Mouse (Mus musculus) heart, adult 2 months (tissue): ENCODE results near the gene Rnf19b. TPM values are rescaled to one million over a fixed set of nuclear protein-coding genes. Genes with fewer than 3 reads are reported as not detected.

Experiments used
- DNase-seq, 2 experiments: peaks; one replicate each; pipeline ENCODE4 v3.0.0; 2021
- H3K27ac ChIP-seq: fragments of 200-600 bp; 2 replicates; pipeline ENCODE4 v1.8.1; 2022
- H3K27me3 ChIP-seq: fragments of 200-500 bp; 2 replicates; pipeline ENCODE4 v1.6.1; 2012; ENCODE audit warnings: mild to moderate bottlenecking, low read length, inconsistent platforms, mixed read lengths; ENCODE audit not compliant: control insufficient read depth, insufficient read depth
- H3K36me3 ChIP-seq: fragments of 200-500 bp; 2 replicates; pipeline ENCODE4 v1.6.1; 2012; ENCODE audit warnings: low read length, inconsistent platforms; ENCODE audit not compliant: control insufficient read depth, insufficient read depth
- H3K4me1 ChIP-seq: fragments of 200-500 bp; 2 replicates; pipeline ENCODE4 v1.6.1; 2011; ENCODE audit warnings: low read length; ENCODE audit not compliant: control insufficient read depth, insufficient read depth
- H3K4me3 ChIP-seq: fragments of 200-600 bp; 2 replicates; pipeline ENCODE4 v1.8.1; 2022
- H3K79me2 ChIP-seq: fragments of 200-500 bp; replicated peaks from 2 replicates; pipeline ENCODE4 v1.6.1; 2012; ENCODE audit warnings: mild to moderate bottlenecking, inconsistent platforms, low read length, moderate library complexity, mixed read lengths; ENCODE audit not compliant: control insufficient read depth, insufficient read depth
- H3K9ac ChIP-seq: fragments of 200-500 bp; 2 replicates; pipeline ENCODE4 v1.6.1; 2012; ENCODE audit warnings: low read depth, mild to moderate bottlenecking, control low read depth, inconsistent platforms, low read length, mixed read lengths
- CTCF ChIP-seq: fragments of 200-600 bp; IDR thresholded peaks from 2 replicates; pipeline ENCODE4 v1.8.1; 2022; ENCODE audit warnings: antibody characterized with exemption, mild to moderate bottlenecking, moderate library complexity
- EP300 ChIP-seq: fragments of 200-500 bp; IDR thresholded peaks from 2 replicates; pipeline ENCODE4 v1.6.1; 2011; ENCODE audit warnings: low read depth, low read length, control low read depth; ENCODE audit not compliant: insufficient read depth
- POLR2A ChIP-seq: fragments of 200-500 bp; IDR thresholded peaks from 2 replicates; pipeline ENCODE4 v1.6.1; 2011; ENCODE audit warnings: mild to moderate bottlenecking, low read depth, low read length, control low read depth; ENCODE audit not compliant: insufficient read depth
- WGBS: fragments of 180-500 bp; shearing (Covaris S2); methylation state at CpG from one replicate; pipeline ENCODE4 v1.1.7; 2018; 5-methylcytosine and 5-hydroxymethylcytosine counted together
- intact Hi-C: fragments of 180-260 bp; cut with DNase I; formaldehyde crosslinking; loops from one replicate; pipeline ENCODE4 v1.15.1; 2025
- polyA plus RNA-seq: library from polyadenylated mRNA; depleted of rRNA; stranded (reverse); fragments of >200 nt; gene quantifications from 2 replicates; pipeline ENCODE4 v1.2.3, GENCODE M21; 2012
- total RNA-seq, 2 experiments: library from RNA; stranded (reverse); gene quantifications; 2 replicates each; pipeline ENCODE4 v1.2.3; 2021

The Rnf19b gene
- total and polyA plus RNA-seq, 3 experiments: 21.1 to 28.1 (median 27.1) TPM

GRCm38 (mm10) chr4:129105356-129105755 is 47.3 kb downstream of the Rnf19b start, which contains the start of gene Tmem54:
Tmem54 (plus strand) TSS chr4:129105548.
- intact Hi-C loops: no loop called here
- whole genome bisulfite sequencing: 3% methylated on average over 40 of the region's 40 CpGs
- peaks cover 9% of the 10 kb centered on the region for H3K27me3 ChIP-seq
- no peak for TF ChIP-seq EP300
- no peak for TF ChIP-seq POLR2A
- TF ChIP-seq CTCF: no peak
- no peaks in the 10 kb centered on the region for H3K36me3 ChIP-seq
- no peaks in the 10 kb centered on the region for H3K79me2 ChIP-seq
- DNase-seq: no peak
- H3K9ac ChIP-seq: no peak within 1 kb of the TSS
- no peak within 1 kb of the TSS for H3K27ac ChIP-seq
- H3K4me3 ChIP-seq: no peak within 1 kb of the TSS
- no peaks in the 10 kb centered on the region for H3K4me1 ChIP-seq

- TF ChIP-seq POLR2A (no peak), EP300 (no peak), CTCF (no peak)
- intact Hi-C loops: no loop called here
- Histone ChIP-seq H3K79me2 (no peaks in the 10 kb centered on the region), H3K9ac (no peak overlapping the region), H3K4me3 (no peak overlapping the region), H3K27ac (no peak overlapping the region), H3K27me3 (peaks cover 9% of the 10 kb centered on the region), H3K4me1 (no peaks in the 10 kb centered on the region), H3K36me3 (no peaks in the 10 kb centered on the region)
- no peak for DNase-seq
- WGBS: 27% methylated on average over 9 of the region's 9 CpGs
These were observed 48.0 kb downstream of the Rnf19b start for GRCm38 (mm10) chr4:129106073-129106472.

- Histone ChIP-seq H3K9ac (no peak overlapping the region), H3K4me3 (no peak overlapping the region), H3K4me1 (no peaks in the 10 kb centered on the region), H3K27me3 (peaks cover 11% of the 10 kb centered on the region), H3K79me2 (no peaks in the 10 kb centered on the region), H3K36me3 (no peaks in the 10 kb centered on the region), H3K27ac (no peak overlapping the region)
- intact Hi-C loops: no loop called here
- TF ChIP-seq CTCF (no peak), EP300 (no peak), POLR2A (no peak)
- DNase-seq: no peak
- 58% methylated on average over 10 of the region's 10 CpGs for WGBS
These were observed 49.4 kb downstream of the Rnf19b start for GRCm38 (mm10) chr4:129107348-129107899.

GRCm38 (mm10) chr4:129108624-129109023 is 50.6 kb downstream of the Rnf19b start:
- no peak overlapping the region for H3K27ac ChIP-seq
- 74% methylated on average over 7 of the region's 7 CpGs for WGBS
- H3K79me2 ChIP-seq: no peaks in the 10 kb centered on the region
- H3K4me3 ChIP-seq: no peak overlapping the region
- no peak for DNase-seq
- TF ChIP-seq EP300 (no peak), CTCF (no peak), POLR2A (no peak)
- H3K4me1 ChIP-seq: no peaks in the 10 kb centered on the region
- H3K36me3 ChIP-seq: no peaks in the 10 kb centered on the region
- no peak overlapping the region for H3K9ac ChIP-seq
- H3K27me3 ChIP-seq: peaks cover 12% of the 10 kb centered on the region
- intact Hi-C loops: no loop called here

GRCm38 (mm10) chr4:129110804-129111203 is 52.7 kb downstream of the Rnf19b start:
- no peak for DNase-seq
- intact Hi-C loops: no loop called here
- TF ChIP-seq CTCF (no peak), POLR2A (no peak), EP300 (no peak)
- Histone ChIP-seq H3K27me3 (peaks cover 6% of the 10 kb centered on the region; the same call in 1 of the 2 replicates), H3K27ac (no peak overlapping the region), H3K4me1 (no peaks in the 10 kb centered on the region), H3K4me3 (no peak overlapping the region), H3K36me3 (no peaks in the 10 kb centered on the region), H3K9ac (no peak overlapping the region), H3K79me2 (no peaks in the 10 kb centered on the region)
- WGBS: 88% methylated on average over 6 of the region's 6 CpGs

- WGBS: 57% methylated on average over 11 of the region's 11 CpGs
- Histone ChIP-seq H3K79me2 (no peaks in the 10 kb centered on the region), H3K9ac (no peak overlapping the region), H3K4me3 (no peak overlapping the region), H3K27ac (no peak overlapping the region), H3K27me3 (peaks cover 3% of the 10 kb centered on the region; the same call in 1 of the 2 replicates), H3K36me3 (no peaks in the 10 kb centered on the region), H3K4me1 (no peaks in the 10 kb centered on the region)
- TF ChIP-seq CTCF (0 out of 2 replicates have a peak, but pooled peaks have one; percentile 9), EP300 (no peak)
- no peak for DNase-seq
- intact Hi-C loops: no loop called here
These were observed 53.3 kb downstream of the Rnf19b start for GRCm38 (mm10) chr4:129111350-129111749.
